Mouse (Mus musculus): Measurements from ENCODE around the gene Smad3. TPM values are rescaled to one million over a fixed set of nuclear protein-coding genes. Genes with fewer than 3 reads are reported as not detected.

The Smad3 gene
- polyA plus RNA-seq, 1 experiment from 2014 or later: 11.8 TPM

- Histone ChIP-seq H3K9me3 (ENCODE audit: low read length) (no peaks in the 10 kb centered on the region), H3K36me3 (ENCODE audit: insufficient read depth, low read length) (no peaks in the 10 kb centered on the region), H3K4me1 (ENCODE audit: insufficient read depth, low read depth, low read length) (peaks cover 53% of the 10 kb centered on the region), H3K4me3 (ENCODE audit: low read depth, low read length) (no peak overlapping the region), H3K27ac (ENCODE audit: low read length) (peak overlapping the region; percentile 71), H3K4me2 (replicated peaks; ENCODE audit: low read depth, low read length) (no peak overlapping the region), H3K9ac (replicated peaks; ENCODE audit: low read depth) (no peak overlapping the region), H3K27me3 (replicated peaks; ENCODE audit: insufficient read depth, low read length) (no peaks in the 10 kb centered on the region)
- DNase-seq (ENCODE audit: low spot score) (peak; percentile 58), ATAC-seq (no peak; the same call in 1 of the 2 replicates)
- 25% methylated on average over 10 of the region's 10 CpGs for WGBS
- no peak for TF ChIP-seq CTCF (IDR thresholded peaks at IDR 0.05)
- no peak for TF ChIP-seq EP300 (IDR thresholded peaks at IDR 0.05)
Observed at GRCm38 (mm10) chr9:63750360-63750974, 7.3 kb downstream of the Smad3 start.

GRCm38 (mm10) chr9:63749296-63749915 is 8.4 kb downstream of the Smad3 start:
- no peaks in the 10 kb centered on the region for H3K36me3 ChIP-seq (ENCODE audit: insufficient read depth, low read length)
- H3K4me1 ChIP-seq (ENCODE audit: insufficient read depth, low read depth, low read length): peaks cover 56% of the 10 kb centered on the region
- H3K9me3 ChIP-seq (ENCODE audit: low read length): no peaks in the 10 kb centered on the region
- H3K4me2 ChIP-seq (replicated peaks; ENCODE audit: low read depth, low read length): no peak overlapping the region; the same call in 1 of the 2 replicates
- no peak for TF ChIP-seq EP300 (IDR thresholded peaks at IDR 0.05)
- no peak for TF ChIP-seq CTCF (IDR thresholded peaks at IDR 0.05)
- H3K27ac ChIP-seq (ENCODE audit: low read length): no peak overlapping the region
- no peak overlapping the region for H3K9ac ChIP-seq (replicated peaks; ENCODE audit: low read depth)
- 27% methylated on average over 15 of the region's 15 CpGs for WGBS
- no peak for ATAC-seq
- no peak for DNase-seq (ENCODE audit: low spot score)
- no peak overlapping the region for H3K4me3 ChIP-seq (ENCODE audit: low read depth, low read length)
- no peaks in the 10 kb centered on the region for H3K27me3 ChIP-seq (replicated peaks; ENCODE audit: insufficient read depth, low read length)

- H3K36me3 ChIP-seq (ENCODE audit: insufficient read depth, low read length): no peaks in the 10 kb centered on the region
- no peak overlapping the region for H3K4me3 ChIP-seq (ENCODE audit: low read depth, low read length)
- WGBS: 84% methylated on average over 9 of the region's 9 CpGs
- no peak overlapping the region for H3K4me2 ChIP-seq (replicated peaks; ENCODE audit: low read depth, low read length)
- H3K27ac ChIP-seq (ENCODE audit: low read length): no peak overlapping the region; the same call in 1 of the 2 replicates
- DNase-seq (ENCODE audit: low spot score) (peak; percentile 42), ATAC-seq (0 out of 2 replicates have a peak, but pooled peaks have one; percentile 13)
- H3K27me3 ChIP-seq (replicated peaks; ENCODE audit: insufficient read depth, low read length): no peaks in the 10 kb centered on the region
- no peaks in the 10 kb centered on the region for H3K9me3 ChIP-seq (ENCODE audit: low read length)
- H3K9ac ChIP-seq (replicated peaks; ENCODE audit: low read depth): no peak overlapping the region
- H3K4me1 ChIP-seq (ENCODE audit: insufficient read depth, low read depth, low read length): peaks cover 66% of the 10 kb centered on the region
- no peak for TF ChIP-seq CTCF (IDR thresholded peaks at IDR 0.05)
- TF ChIP-seq EP300 (IDR thresholded peaks at IDR 0.05): no peak
Observed at GRCm38 (mm10) chr9:63747645-63748295, 10.0 kb downstream of the Smad3 start.

- Histone ChIP-seq H3K4me1 (ENCODE audit: insufficient read depth, low read depth, low read length) (peaks cover 74% of the 10 kb centered on the region), H3K4me2 (replicated peaks; ENCODE audit: low read depth, low read length) (no peak overlapping the region), H3K9me3 (ENCODE audit: low read length) (no peaks in the 10 kb centered on the region), H3K27ac (ENCODE audit: low read length) (no peak overlapping the region), H3K36me3 (ENCODE audit: insufficient read depth, low read length) (no peaks in the 10 kb centered on the region), H3K4me3 (ENCODE audit: low read depth, low read length) (no peak overlapping the region), H3K9ac (replicated peaks; ENCODE audit: low read depth) (no peak overlapping the region), H3K27me3 (replicated peaks; ENCODE audit: insufficient read depth, low read length) (no peaks in the 10 kb centered on the region)
- DNase-seq (ENCODE audit: low spot score) (no peak), ATAC-seq (no peak)
- 90% methylated on average over 3 of the region's 3 CpGs for WGBS
- no peak for TF ChIP-seq EP300 (IDR thresholded peaks at IDR 0.05)
- TF ChIP-seq CTCF (IDR thresholded peaks at IDR 0.05): no peak
Observed at GRCm38 (mm10) chr9:63746980-63747379, 10.8 kb downstream of the Smad3 start.

- Histone ChIP-seq H3K4me3 (ENCODE audit: low read depth, low read length) (no peak overlapping the region), H3K9me3 (ENCODE audit: low read length) (no peaks in the 10 kb centered on the region), H3K27ac (ENCODE audit: low read length) (peak overlapping the region; percentile 28), H3K9ac (replicated peaks; ENCODE audit: low read depth) (no peak overlapping the region), H3K36me3 (ENCODE audit: insufficient read depth, low read length) (no peaks in the 10 kb centered on the region), H3K4me2 (replicated peaks; ENCODE audit: low read depth, low read length) (no peak overlapping the region), H3K27me3 (replicated peaks; ENCODE audit: insufficient read depth, low read length) (no peaks in the 10 kb centered on the region), H3K4me1 (ENCODE audit: insufficient read depth, low read depth, low read length) (peaks cover 75% of the 10 kb centered on the region)
- TF ChIP-seq CTCF (IDR thresholded peaks at IDR 0.05) (no peak), EP300 (IDR thresholded peaks at IDR 0.05) (no peak)
- DNase-seq (ENCODE audit: low spot score) (peak; percentile 33), ATAC-seq (peak; percentile 18; the same call in 1 of the 2 replicates)
- WGBS: 57% methylated on average over 19 of the region's 19 CpGs
Observed at GRCm38 (mm10) chr9:63745821-63746632, 11.8 kb downstream of the Smad3 start.

GRCm38 (mm10) chr9:63744595-63744994 is 13.2 kb downstream of the Smad3 start:
- no peaks in the 10 kb centered on the region for H3K9me3 ChIP-seq (ENCODE audit: low read length)
- DNase-seq (ENCODE audit: low spot score): no peak
- no peak for TF ChIP-seq CTCF (IDR thresholded peaks at IDR 0.05)
- H3K4me1 ChIP-seq (ENCODE audit: insufficient read depth, low read depth, low read length): peaks cover 73% of the 10 kb centered on the region
- no peaks in the 10 kb centered on the region for H3K27me3 ChIP-seq (replicated peaks; ENCODE audit: insufficient read depth, low read length)
- no peak overlapping the region for H3K9ac ChIP-seq (replicated peaks; ENCODE audit: low read depth)
- H3K27ac ChIP-seq (ENCODE audit: low read length): no peak overlapping the region
- no peak for ATAC-seq
- H3K4me3 ChIP-seq (ENCODE audit: low read depth, low read length): no peak overlapping the region
- WGBS: 88% methylated on average over 5 of the region's 5 CpGs
- no peaks in the 10 kb centered on the region for H3K36me3 ChIP-seq (ENCODE audit: insufficient read depth, low read length)
- H3K4me2 ChIP-seq (replicated peaks; ENCODE audit: low read depth, low read length): no peak overlapping the region
